Mouse (Mus musculus): ENCODE measurements around the gene Vmn2r107. TPM values are rescaled to one million over a fixed set of nuclear protein-coding genes. Genes with fewer than 3 reads are reported as not detected.

The Vmn2r107 gene
- total RNA-seq (2014; fragmentation: Nextera tagmentation) = not detected in 2 replicates
- total RNA-seq (2017) = under 0.01 and 0.06 TPM in 2 replicates
- not detected in 2 replicates for polyA plus RNA-seq (2012)

DNA sequence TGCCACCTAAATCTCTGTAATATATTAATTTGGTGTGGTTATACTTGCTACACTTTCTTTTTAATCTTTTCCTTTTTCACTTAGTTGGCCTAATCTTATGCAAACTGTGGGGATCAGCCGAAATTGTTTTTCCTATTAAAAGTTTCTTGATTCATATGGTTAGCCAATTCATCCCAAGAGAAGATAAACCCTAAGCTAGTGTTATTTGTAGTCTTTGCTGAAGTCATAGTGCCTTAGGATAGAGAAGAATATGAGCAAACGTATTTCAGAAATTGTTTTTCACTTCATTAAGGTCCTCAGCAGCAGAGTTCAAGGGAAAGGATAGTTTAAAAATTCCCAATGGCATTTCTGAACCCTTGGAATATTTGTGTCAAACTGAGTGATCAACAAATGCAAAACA lies at the start of gene Vmn2r107:
Gene Vmn2r107, plus strand, starts transcription at position 301 of the 400 bp plus-strand sequence.
- H3K4me3 ChIP-seq (ENCODE audit: low read depth, low read length) = no peak within 1 kb of the TSS
- DNase-seq (ENCODE audit: low spot score) (no peak), ATAC-seq (ENCODE audit: extremely low read depth, insufficient number of reproducible peaks, low FRiP score, poor library complexity, severe bottlenecking) (no peak)
- TF ChIP-seq GATA1 (IDR thresholded peaks at IDR 0.05; ENCODE audit: borderline replicate concordance, low read length) = no peak
- no peak for TF ChIP-seq CTCF (IDR thresholded peaks at IDR 0.05; ENCODE audit: low read depth, low read length)
- no peak for TF ChIP-seq GATA2 (IDR thresholded peaks at IDR 0.05; ENCODE audit: borderline replicate concordance, low read depth, low read length)
- no peak for TF ChIP-seq TAL1 (conservative IDR thresholded peaks at IDR 0.05; ENCODE audit: low read depth, low read length)
- TF ChIP-seq POLR2AphosphoS5 (IDR thresholded peaks at IDR 0.05; ENCODE audit: insufficient replicate concordance, low read depth, low read length) = no peak
- H3K27me3 ChIP-seq (ENCODE audit: insufficient read depth, low read length) = no peaks in the 10 kb centered on the region
- H3K9me3 ChIP-seq (replicated peaks) = no peaks in the 10 kb centered on the region
- H3K4me1 ChIP-seq (ENCODE audit: insufficient read depth, low read depth, low read length) = no peaks in the 10 kb centered on the region
- no peaks in the 10 kb centered on the region for H3K36me3 ChIP-seq (replicated peaks)

DNA sequence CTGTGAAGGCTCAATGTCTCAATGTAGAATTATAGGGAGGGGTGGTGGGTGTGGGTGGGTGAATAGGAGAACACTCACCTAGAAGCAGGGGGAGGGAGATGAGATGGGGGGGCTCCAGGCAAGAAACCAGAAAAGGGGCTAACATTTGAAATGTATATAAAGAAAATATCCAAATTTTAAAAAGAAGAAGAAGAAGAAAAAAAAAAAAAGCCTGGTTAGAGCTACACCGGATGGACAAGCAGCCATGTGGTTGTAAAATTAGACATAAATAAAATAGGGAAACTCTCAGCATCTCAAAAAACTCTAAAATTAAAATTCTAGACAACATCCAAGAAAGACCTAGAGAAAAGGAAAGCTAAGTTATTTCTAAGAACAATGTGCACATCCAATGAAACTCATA lies 39.3 kb upstream of the Vmn2r107 start:
- ATAC-seq (ENCODE audit: extremely low read depth, insufficient number of reproducible peaks, low FRiP score, poor library complexity, severe bottlenecking) = no peak
- H3K27me3 ChIP-seq (ENCODE audit: insufficient read depth, low read length) = no peaks in the 10 kb centered on the region
- H3K4me3 ChIP-seq (ENCODE audit: low read depth, low read length) = no peak overlapping the region
- H3K36me3 ChIP-seq (replicated peaks) = no peaks in the 10 kb centered on the region
- H3K9me3 ChIP-seq (replicated peaks) = no peaks in the 10 kb centered on the region
- H3K4me1 ChIP-seq (ENCODE audit: insufficient read depth, low read depth, low read length) = no peaks in the 10 kb centered on the region
- DNase-seq (ENCODE audit: low spot score) = no peak
- TF ChIP-seq GATA1 (IDR thresholded peaks at IDR 0.05; ENCODE audit: borderline replicate concordance, low read length) (no peak), POLR2AphosphoS5 (IDR thresholded peaks at IDR 0.05; ENCODE audit: insufficient replicate concordance, low read depth, low read length) (no peak), GATA2 (IDR thresholded peaks at IDR 0.05; ENCODE audit: borderline replicate concordance, low read depth, low read length) (no peak), TAL1 (conservative IDR thresholded peaks at IDR 0.05; ENCODE audit: low read depth, low read length) (no peak), CTCF (IDR thresholded peaks at IDR 0.05; ENCODE audit: low read depth, low read length) (no peak)

DNA sequence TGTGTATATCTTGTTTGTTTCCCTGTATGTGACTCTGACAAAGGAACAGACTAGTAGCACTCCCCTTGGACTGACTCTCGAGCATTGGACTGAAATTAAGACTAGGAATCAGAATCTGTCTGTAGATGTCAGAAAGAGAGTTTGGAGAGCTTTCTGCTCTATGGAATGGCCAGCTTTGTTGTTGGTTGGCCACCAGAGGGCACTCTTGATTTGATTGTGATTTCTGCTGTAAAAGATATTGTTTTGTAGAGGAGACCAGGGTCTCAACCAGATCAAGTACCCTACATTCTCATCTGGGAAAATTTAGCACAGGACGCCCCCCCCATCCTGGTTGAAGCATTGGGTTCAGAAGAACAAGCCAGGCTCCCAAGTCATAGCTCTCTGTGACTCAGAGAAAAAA lies 54.1 kb downstream of the Vmn2r107 start:
- TF ChIP-seq POLR2AphosphoS5 (IDR thresholded peaks at IDR 0.05; ENCODE audit: insufficient replicate concordance, low read depth, low read length) (no peak), TAL1 (conservative IDR thresholded peaks at IDR 0.05; ENCODE audit: low read depth, low read length) (no peak), GATA1 (IDR thresholded peaks at IDR 0.05; ENCODE audit: borderline replicate concordance, low read length) (no peak), GATA2 (IDR thresholded peaks at IDR 0.05; ENCODE audit: borderline replicate concordance, low read depth, low read length) (no peak), CTCF (IDR thresholded peaks at IDR 0.05; ENCODE audit: low read depth, low read length) (no peak)
- H3K27me3 ChIP-seq (ENCODE audit: insufficient read depth, low read length) = no peaks in the 10 kb centered on the region
- H3K4me1 ChIP-seq (ENCODE audit: insufficient read depth, low read depth, low read length) = no peaks in the 10 kb centered on the region
- ATAC-seq (ENCODE audit: extremely low read depth, insufficient number of reproducible peaks, low FRiP score, poor library complexity, severe bottlenecking) (no peak), DNase-seq (ENCODE audit: low spot score) (no peak)
- H3K9me3 ChIP-seq (replicated peaks) = no peaks in the 10 kb centered on the region
- no peaks in the 10 kb centered on the region for H3K36me3 ChIP-seq (replicated peaks)
- H3K4me3 ChIP-seq (ENCODE audit: low read depth, low read length) = no peak overlapping the region

DNA sequence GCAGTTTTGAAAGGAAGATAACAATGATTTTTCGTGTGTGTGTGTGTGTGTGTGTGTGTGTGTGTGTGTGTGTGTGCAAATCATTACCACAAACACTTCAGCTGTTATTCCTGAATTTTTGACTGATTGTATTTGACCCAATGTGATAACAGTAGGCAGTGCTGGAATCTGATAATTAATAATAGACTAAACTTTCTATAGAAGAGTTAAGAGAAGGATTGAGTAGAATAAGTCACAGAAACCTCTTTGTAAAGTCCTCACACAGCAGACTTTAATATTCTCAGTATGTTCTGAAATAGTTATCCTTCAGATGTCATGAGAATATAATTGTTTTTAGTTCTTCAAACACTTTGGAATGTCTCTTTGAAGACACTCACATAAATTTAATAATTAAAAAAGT lies 68.8 kb downstream of the Vmn2r107 start, which contains the start of gene Vmn1r224:
Gene Vmn1r224, plus strand, starts transcription at position 301 of the 400 bp plus-strand sequence.
- no peaks in the 10 kb centered on the region for H3K9me3 ChIP-seq (replicated peaks)
- H3K4me1 ChIP-seq (ENCODE audit: insufficient read depth, low read depth, low read length) = no peaks in the 10 kb centered on the region
- no peaks in the 10 kb centered on the region for H3K27me3 ChIP-seq (ENCODE audit: insufficient read depth, low read length)
- H3K4me3 ChIP-seq (ENCODE audit: low read depth, low read length) = no peak within 1 kb of the TSS
- no peak for ATAC-seq (ENCODE audit: extremely low read depth, insufficient number of reproducible peaks, low FRiP score, poor library complexity, severe bottlenecking)
- no peaks in the 10 kb centered on the region for H3K36me3 ChIP-seq (replicated peaks)
- DNase-seq (ENCODE audit: low spot score) = no peak
- no peak for TF ChIP-seq GATA1 (IDR thresholded peaks at IDR 0.05; ENCODE audit: borderline replicate concordance, low read length)
- no peak for TF ChIP-seq CTCF (IDR thresholded peaks at IDR 0.05; ENCODE audit: low read depth, low read length)
- TF ChIP-seq POLR2AphosphoS5 (IDR thresholded peaks at IDR 0.05; ENCODE audit: insufficient replicate concordance, low read depth, low read length) = no peak
- TF ChIP-seq TAL1 (conservative IDR thresholded peaks at IDR 0.05; ENCODE audit: low read depth, low read length) = no peak

Other genes starting within 250 kb of the Vmn2r107 start
- gene Fpr-rs7, start 231.0 kb upstream of the Vmn2r107 start, total RNA-seq (2014; fragmentation: Nextera tagmentation) = not detected in 2 replicates
- 0.23 TPM in 1 of 2 replicates, not detected in the other for gene Fpr-rs7, start 231.0 kb upstream of the Vmn2r107 start, total RNA-seq (2017)
- gene Fpr-rs7, start 231.0 kb upstream of the Vmn2r107 start, polyA plus RNA-seq (2012) = not detected in 2 replicates
- gene Fpr-rs6, start 162.1 kb upstream of the Vmn2r107 start, total RNA-seq (2014; fragmentation: Nextera tagmentation) = not detected in 2 replicates
- gene Fpr-rs6, start 162.1 kb upstream of the Vmn2r107 start, total RNA-seq (2017) = not detected in 2 replicates
- gene Fpr-rs6, start 162.1 kb upstream of the Vmn2r107 start, polyA plus RNA-seq (2012) = not detected in 2 replicates
- gene Vmn2r105, start 110.2 kb upstream of the Vmn2r107 start, total RNA-seq (2014; fragmentation: Nextera tagmentation) = not detected in 2 replicates
- 0.06 and 0.11 TPM in 2 replicates for gene Vmn2r105, start 110.2 kb upstream of the Vmn2r107 start, total RNA-seq (2017)
- not detected in 2 replicates for gene Vmn2r105, start 110.2 kb upstream of the Vmn2r107 start, polyA plus RNA-seq (2012)
- gene Vmn2r106, start 59.7 kb upstream of the Vmn2r107 start, total RNA-seq (2014; fragmentation: Nextera tagmentation) = not detected in 2 replicates
- gene Vmn2r106, start 59.7 kb upstream of the Vmn2r107 start, total RNA-seq (2017) = not detected in 2 replicates
- not detected in 2 replicates for gene Vmn2r106, start 59.7 kb upstream of the Vmn2r107 start, polyA plus RNA-seq (2012)
- not detected in 2 replicates for gene Vmn1r224, start 68.9 kb downstream of the Vmn2r107 start, total RNA-seq (2014; fragmentation: Nextera tagmentation)
- gene Vmn1r224, start 68.9 kb downstream of the Vmn2r107 start, total RNA-seq (2017) = 0.05 and 0.12 TPM in 2 replicates
- not detected in 2 replicates for gene Vmn1r224, start 68.9 kb downstream of the Vmn2r107 start, polyA plus RNA-seq (2012)
- gene Vmn2r108, start 136.1 kb downstream of the Vmn2r107 start, total RNA-seq (2014; fragmentation: Nextera tagmentation) = 0.10 TPM in 1 of 2 replicates, not detected in the other
- 0.05 and 0.06 TPM in 2 replicates for gene Vmn2r108, start 136.1 kb downstream of the Vmn2r107 start, total RNA-seq (2017)
- gene Vmn2r108, start 136.1 kb downstream of the Vmn2r107 start, polyA plus RNA-seq (2012) = not detected in 2 replicates
- gene Vmn1r225, start 152.9 kb downstream of the Vmn2r107 start, total RNA-seq (2014; fragmentation: Nextera tagmentation) = not detected in 2 replicates
- gene Vmn1r225, start 152.9 kb downstream of the Vmn2r107 start, total RNA-seq (2017) = under 0.01 TPM in 1 of 2 replicates, not detected in the other
- gene Vmn1r225, start 152.9 kb downstream of the Vmn2r107 start, polyA plus RNA-seq (2012) = not detected in 2 replicates
- not detected in 2 replicates for gene Vmn2r109, start 219.5 kb downstream of the Vmn2r107 start, total RNA-seq (2014; fragmentation: Nextera tagmentation)
- gene Vmn2r109, start 219.5 kb downstream of the Vmn2r107 start, total RNA-seq (2017) = 0.06 TPM in 1 of 2 replicates, not detected in the other
- gene Vmn2r109, start 219.5 kb downstream of the Vmn2r107 start, polyA plus RNA-seq (2012) = not detected in 2 replicates